Mouse (Mus musculus): ENCODE measurements at regions not wholly inside any gene's neighbourhood (a gene's known extent, or its start where the extent isn't known, plus 50 kb on each side); places are given as distances from the start of the nearest gene placed in this dataset.

- in situ Hi-C loops (cut with MboI; ENCODE audit: low pct_ligation_motif_present, low pct_unique_long_range_greater_than_20kb, low sequenced_read_pairs), result no loop called here
These were observed 210.4 kb upstream of the Cdh4 start for GRCm38 (mm10) chr2:179231708-179232354.

GRCm38 (mm10) chr2:179238166-179238565, 204.1 kb upstream of the Cdh4 start:
- dilution Hi-C loops (cut with MboI; ENCODE audit: extremely low pct_ligation_motif_present, extremely low pct_unique_long_range_greater_than_20kb, low sequenced_read_pairs) (no loop called here), in situ Hi-C loops (cut with MboI; ENCODE audit: low pct_ligation_motif_present, low pct_unique_long_range_greater_than_20kb, low sequenced_read_pairs) (no loop called here)
- no peak for DNase-seq (ENCODE audit: extremely low read depth)
- Histone ChIP-seq H3K9me3 (replicated peaks; ENCODE audit: low read length) (peaks cover 97% of the 10 kb centered on the region), H3K9ac (ENCODE audit: insufficient read depth, low read depth) (no peak overlapping the region), H3K79me2 (replicated peaks; ENCODE audit: control insufficient read depth, extremely low read depth, insufficient read depth, poor library complexity, severe bottlenecking) (no peaks in the 10 kb centered on the region), H3K4me2 (ENCODE audit: insufficient read depth, low read depth, poor library complexity, severe bottlenecking) (no peak overlapping the region), H3K27ac (ENCODE audit: insufficient read depth, low read depth) (no peak overlapping the region), H3K36me3 (replicated peaks in 1 of 2; ENCODE audit: control insufficient read depth in 1 of 2, insufficient read depth in 1 of 2, low read length in 1 of 2) (no peaks in the 10 kb centered on the region), H3K4me1 (ENCODE audit: control insufficient read depth in 1 of 2, insufficient read depth in 2 of 2) (no peaks in the 10 kb centered on the region), H3K4me3 (replicated peaks in 1 of 3; ENCODE audit: low read depth in 2 of 3, low read length in 2 of 3, poor library complexity in 1 of 3) (no peak overlapping the region), H3K27me3 (replicated peaks) (no peaks in the 10 kb centered on the region)
- TF ChIP-seq CHD1 (IDR thresholded peaks at IDR 0.05; ENCODE audit: low read depth, low read length) (no peak), MEF2A (IDR thresholded peaks at IDR 0.05; ENCODE audit: borderline replicate concordance, low read depth, low read length) (no peak), ZKSCAN1 (IDR thresholded peaks at IDR 0.05; ENCODE audit: borderline replicate concordance, low read depth, low read length) (no peak), HCFC1 (IDR thresholded peaks at IDR 0.05; ENCODE audit: low read depth, low read length) (no peak), UBTF (IDR thresholded peaks at IDR 0.05; ENCODE audit: low read depth, low read length) (no peak), POLR2A (IDR thresholded peaks at IDR 0.05; ENCODE audit: low read depth, low read length) (no peak), KAT2A (IDR thresholded peaks at IDR 0.05; ENCODE audit: insufficient replicate concordance, low read length) (no peak), GABPA (IDR thresholded peaks at IDR 0.05; ENCODE audit: insufficient replicate concordance, low read depth, low read length) (no peak), CHD2 (IDR thresholded peaks at IDR 0.05; ENCODE audit: low read length) (no peak), TCF12 (IDR thresholded peaks at IDR 0.05; ENCODE audit: low read depth, low read length) (no peak), CTCF (conservative IDR thresholded peaks at IDR 0.05 in 1 of 2, IDR thresholded peaks at IDR 0.05 in 1 of 2; ENCODE audit: low read depth in 2 of 2, low read length in 2 of 2) (no peak), E2F4 (IDR thresholded peaks at IDR 0.05; ENCODE audit: insufficient replicate concordance, low read depth, low read length) (no peak), IRF4 (IDR thresholded peaks at IDR 0.05; ENCODE audit: low read depth, low read length) (no peak), SMC3 (IDR thresholded peaks at IDR 0.05; ENCODE audit: low read depth, low read length) (no peak), RCOR1 (conservative IDR thresholded peaks at IDR 0.05; ENCODE audit: low read depth, low read length) (no peak), ZNF384 (IDR thresholded peaks at IDR 0.05; ENCODE audit: low read depth, low read length) (no peak), ETS1 (conservative IDR thresholded peaks at IDR 0.05; ENCODE audit: low read depth, low read length) (no peak), JUN (IDR thresholded peaks at IDR 0.05; ENCODE audit: insufficient read depth, low read depth, low read length) (no peak), POLR2AphosphoS2 (IDR thresholded peaks at IDR 0.05; ENCODE audit: low read depth, low read length) (no peak)

More at GRCm38 (mm10) chr2:179231708-179232354, 210.4 kb upstream of the Cdh4 start:
- Histone ChIP-seq H3K36me3 (replicated peaks in 1 of 2; ENCODE audit: control insufficient read depth in 1 of 2, insufficient read depth in 1 of 2, low read length in 1 of 2) (no peaks in the 10 kb centered on the region), H3K9ac (ENCODE audit: insufficient read depth, low read depth) (no peak overlapping the region), H3K9me3 (replicated peaks; ENCODE audit: low read length) (peaks cover 97% of the 10 kb centered on the region), H3K27me3 (replicated peaks) (no peaks in the 10 kb centered on the region), H3K4me1 (ENCODE audit: control insufficient read depth in 1 of 2, insufficient read depth in 2 of 2) (no peaks in the 10 kb centered on the region), H3K4me2 (ENCODE audit: insufficient read depth, low read depth, poor library complexity, severe bottlenecking) (no peak overlapping the region), H3K79me2 (replicated peaks; ENCODE audit: control insufficient read depth, extremely low read depth, insufficient read depth, poor library complexity, severe bottlenecking) (no peaks in the 10 kb centered on the region), H3K27ac (ENCODE audit: insufficient read depth, low read depth) (no peak overlapping the region), H3K4me3 (replicated peaks in 1 of 3; ENCODE audit: low read depth in 2 of 3, low read length in 2 of 3, poor library complexity in 1 of 3) (no peak overlapping the region)
- dilution Hi-C loops (cut with MboI; ENCODE audit: extremely low pct_ligation_motif_present, extremely low pct_unique_long_range_greater_than_20kb, low sequenced_read_pairs), result no loop called here
- DNase-seq (ENCODE audit: extremely low read depth), result no peak
- TF ChIP-seq NRF1 (IDR thresholded peaks at IDR 0.05; ENCODE audit: low read depth, low read length), result no peak
- TF ChIP-seq USF2 (conservative IDR thresholded peaks at IDR 0.05; ENCODE audit: low read depth, low read length), result no peak
- TF ChIP-seq MYC (IDR thresholded peaks at IDR 0.05; ENCODE audit: low read depth, low read length), result no peak
- no peak for TF ChIP-seq POLR2A (IDR thresholded peaks at IDR 0.05; ENCODE audit: low read depth, low read length)
- no peak for TF ChIP-seq CTCF (conservative IDR thresholded peaks at IDR 0.05 in 1 of 2, IDR thresholded peaks at IDR 0.05 in 1 of 2; ENCODE audit: low read depth in 2 of 2, low read length in 2 of 2)
- no peak for TF ChIP-seq GABPA (IDR thresholded peaks at IDR 0.05; ENCODE audit: insufficient replicate concordance, low read depth, low read length)
- TF ChIP-seq MXI1 (IDR thresholded peaks at IDR 0.05; ENCODE audit: low read depth, low read length), result no peak
- TF ChIP-seq MAFK (IDR thresholded peaks at IDR 0.05; ENCODE audit: insufficient replicate concordance, low read length), result no peak
- TF ChIP-seq SMC3 (IDR thresholded peaks at IDR 0.05; ENCODE audit: low read depth, low read length), result no peak
- no peak for TF ChIP-seq ZC3H11A (IDR thresholded peaks at IDR 0.05; ENCODE audit: low read depth, low read length)
- TF ChIP-seq USF1 (IDR thresholded peaks at IDR 0.05; ENCODE audit: low read depth, low read length), result no peak
- no peak for TF ChIP-seq UBTF (IDR thresholded peaks at IDR 0.05; ENCODE audit: low read depth, low read length)
